Mouse (Mus musculus): ENCODE measurements at regions not wholly inside any gene's neighbourhood (a gene's known extent, or its start where the extent isn't known, plus 50 kb on each side); places are given as distances from the start of the nearest gene placed in this dataset.

DNA sequence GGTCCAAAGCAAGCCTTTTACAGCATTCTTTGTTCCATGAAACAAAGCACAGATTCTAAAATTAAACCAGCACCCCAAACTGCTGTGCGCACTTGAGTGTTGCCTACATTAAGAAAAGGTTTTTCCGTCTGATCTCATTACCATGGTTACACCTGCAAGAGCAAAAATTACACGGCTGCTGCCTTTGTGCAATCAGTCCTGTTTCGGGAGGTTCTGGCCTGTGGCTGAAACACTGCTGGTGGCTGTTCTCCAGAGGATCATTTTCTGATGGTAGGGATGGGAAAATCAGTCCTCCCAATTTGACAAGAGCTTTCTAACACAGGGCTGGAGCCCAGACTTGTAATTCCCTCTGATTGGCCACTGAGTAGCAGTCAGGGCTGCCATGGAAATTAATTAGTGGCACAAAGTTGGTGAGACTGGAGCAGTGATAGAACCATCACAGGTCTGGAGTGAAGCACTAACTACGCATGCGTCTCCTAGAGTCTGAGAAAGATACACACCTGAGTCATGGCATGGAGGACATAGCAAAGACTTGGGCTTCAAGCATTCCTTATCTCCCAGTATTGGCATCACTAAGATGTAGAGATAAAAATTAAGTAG, 114.8 kb upstream of the Fam49a start:
- DNase-seq: no peak

DNA sequence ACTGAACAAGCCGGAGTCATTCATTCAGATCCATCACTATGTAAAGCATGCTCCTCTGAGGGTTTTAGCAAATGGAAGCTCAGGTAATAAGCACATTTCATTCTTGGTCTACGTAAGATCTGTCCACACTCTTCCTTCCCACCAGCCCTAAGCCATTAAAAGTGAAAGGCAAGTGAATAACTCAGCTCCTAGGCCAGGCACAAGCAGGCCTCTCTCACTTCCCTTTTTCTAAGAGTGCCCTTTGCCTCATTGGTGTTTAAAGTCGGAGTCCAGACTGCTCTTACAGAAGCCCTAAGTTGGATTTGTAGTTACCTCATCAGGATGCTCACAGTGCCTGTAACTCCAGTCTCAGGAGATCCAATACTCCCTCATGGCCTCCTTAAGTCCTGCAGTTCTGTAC, 114.1 kb upstream of the Fam49a start:
- DNase-seq: no peak

DNA sequence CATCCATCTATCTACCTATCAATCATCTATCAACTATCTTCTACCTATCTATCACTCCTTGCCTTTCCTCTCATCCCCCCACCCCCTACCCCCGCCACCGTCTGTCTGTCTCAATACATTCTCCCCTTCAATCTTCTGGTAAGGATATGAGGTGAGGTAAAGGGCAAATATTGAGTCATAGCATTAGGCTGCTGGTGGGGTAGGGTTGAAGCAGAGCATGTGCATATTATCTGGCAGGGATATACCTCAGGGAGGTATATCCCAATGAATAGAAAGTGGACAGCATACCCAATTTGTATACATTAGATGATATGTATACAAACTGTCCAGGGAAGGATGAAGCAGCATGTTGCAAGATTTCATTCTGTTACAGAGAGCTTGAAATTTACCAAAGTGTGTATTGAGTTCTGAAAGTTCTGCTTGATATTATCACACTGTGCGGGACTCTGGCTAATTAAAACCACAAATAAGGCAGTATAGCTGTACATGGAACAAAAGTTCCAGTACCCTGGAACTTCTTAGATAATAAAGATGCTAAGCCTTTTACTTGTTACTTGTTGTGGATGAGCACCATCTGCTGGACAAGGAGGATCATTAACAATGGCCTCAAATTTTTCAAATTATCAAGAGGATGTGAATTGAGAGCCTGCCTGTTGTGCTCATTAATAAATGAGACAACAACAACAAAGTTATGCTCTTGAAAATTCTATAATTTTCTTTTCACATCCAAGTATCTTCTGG, 113.1 kb upstream of the Fam49a start:
- DNase-seq: no peak

DNA sequence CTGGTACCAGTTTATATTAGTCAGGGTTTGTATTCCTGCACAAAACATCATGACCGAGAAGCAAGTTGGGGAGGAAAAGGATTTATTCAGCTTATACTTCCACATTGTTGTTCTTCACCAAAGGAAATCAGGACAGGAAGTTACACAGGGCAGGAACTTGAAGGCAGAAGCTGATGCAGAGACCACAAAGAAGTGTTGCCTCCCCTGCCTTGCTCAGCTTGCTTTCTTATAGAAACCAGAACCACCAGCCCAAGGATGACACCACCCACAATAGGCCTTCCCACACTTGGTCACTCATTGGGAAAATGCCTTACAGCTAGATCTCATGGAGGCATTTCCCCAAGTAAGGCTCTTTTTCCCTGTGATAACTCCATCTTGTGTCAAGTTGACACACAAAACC, 97.5 kb upstream of the Fam49a start:
- no peak for DNase-seq

DNA sequence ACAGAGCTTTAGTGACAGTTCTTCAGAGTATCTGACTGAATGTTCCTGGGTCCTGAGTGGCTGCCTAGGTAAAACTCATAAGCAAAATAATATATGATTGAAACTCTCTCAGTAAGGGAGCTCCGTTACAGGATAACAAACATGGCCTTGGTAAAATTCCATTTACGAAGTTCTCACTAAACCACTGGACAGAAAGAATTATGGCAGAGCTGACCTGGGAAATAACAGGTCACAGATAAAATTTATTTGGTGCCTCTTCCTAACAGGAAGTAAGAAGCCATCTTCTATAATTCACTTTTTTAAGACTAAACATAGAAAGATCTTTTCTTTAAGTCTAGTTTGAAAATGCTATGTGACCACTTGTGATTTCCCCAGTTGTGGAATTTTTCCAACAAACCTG, 91.4 kb upstream of the Fam49a start:
- DNase-seq: no peak

DNA sequence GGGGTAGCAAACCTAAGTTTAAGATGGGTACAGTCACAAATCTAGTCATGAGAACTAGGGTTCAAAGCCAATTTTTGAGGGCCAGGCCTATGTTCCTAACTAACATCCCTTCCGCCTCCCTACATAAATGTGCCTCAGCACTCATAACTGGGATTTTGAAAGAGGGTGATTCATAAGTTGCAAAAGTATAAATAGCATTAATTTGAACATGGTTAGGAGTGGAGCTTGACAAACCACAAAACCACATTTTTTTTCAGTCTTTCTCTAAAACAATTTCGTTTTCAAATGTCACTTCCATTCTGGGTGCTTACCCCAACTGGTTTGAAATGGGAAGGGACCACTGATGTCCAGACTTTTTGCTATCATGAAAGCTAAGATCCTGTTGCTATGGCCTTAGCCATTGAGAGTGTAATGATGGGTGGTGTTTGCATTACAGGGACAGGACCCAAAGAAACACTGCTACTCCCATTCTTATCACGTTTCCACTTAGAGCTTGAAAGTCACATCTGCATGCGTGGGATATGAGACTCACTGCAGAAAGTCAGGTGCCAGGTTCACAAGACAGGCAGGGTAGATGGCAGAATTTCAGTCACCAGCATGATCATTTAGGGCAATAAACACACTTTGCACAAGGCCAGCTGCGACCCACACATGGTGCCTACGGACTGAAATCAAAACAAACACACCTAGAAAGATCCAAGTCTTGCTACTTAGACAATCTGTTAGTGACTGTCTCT, 89.7 kb upstream of the Fam49a start:
- DNase-seq: no peak

DNA sequence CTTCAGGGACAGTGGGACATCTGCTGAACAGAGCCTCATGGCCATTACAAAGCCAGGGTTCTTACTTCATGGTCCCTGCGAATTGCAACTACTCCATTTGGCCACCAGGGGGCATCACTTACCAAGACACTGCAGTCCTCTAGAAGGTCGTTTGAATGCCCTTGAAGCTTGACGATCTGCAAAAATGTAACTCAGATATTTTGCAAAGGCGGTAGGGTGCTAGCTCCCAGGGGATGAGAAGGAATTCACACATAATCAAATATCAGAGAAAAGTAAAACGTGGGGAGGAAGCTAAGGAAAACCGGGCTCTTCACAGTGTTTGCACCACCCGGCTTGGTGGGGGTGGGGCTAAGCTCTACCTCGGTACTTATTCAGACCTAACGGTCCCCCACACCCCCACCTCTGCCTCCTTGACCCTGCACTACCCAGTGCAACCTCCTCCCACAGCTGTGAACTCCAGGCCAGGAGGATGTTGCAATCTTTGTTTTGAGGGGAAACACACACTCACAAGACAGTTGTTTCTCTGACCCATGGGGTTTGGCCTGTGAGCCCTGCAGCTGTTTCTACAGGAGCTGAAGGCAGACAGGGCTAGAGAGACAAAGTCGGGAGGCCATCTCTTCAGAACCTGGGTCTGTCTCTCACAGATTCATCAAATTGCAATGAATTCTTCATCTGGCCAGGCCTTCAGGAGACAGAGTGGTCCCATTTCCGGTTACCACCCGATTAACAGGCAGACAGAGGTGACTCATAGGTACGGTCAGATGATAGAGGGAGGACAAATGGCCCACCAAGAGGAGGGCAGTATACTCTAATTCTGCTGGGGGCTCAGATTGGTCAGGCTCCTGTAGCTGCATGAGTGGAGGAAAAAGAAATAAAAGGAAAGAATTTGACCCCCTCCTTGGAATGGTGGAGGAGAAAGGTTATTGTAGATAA, 85.3 kb upstream of the Fam49a start:
- DNase-seq: peak; percentile 77 to 83

DNA sequence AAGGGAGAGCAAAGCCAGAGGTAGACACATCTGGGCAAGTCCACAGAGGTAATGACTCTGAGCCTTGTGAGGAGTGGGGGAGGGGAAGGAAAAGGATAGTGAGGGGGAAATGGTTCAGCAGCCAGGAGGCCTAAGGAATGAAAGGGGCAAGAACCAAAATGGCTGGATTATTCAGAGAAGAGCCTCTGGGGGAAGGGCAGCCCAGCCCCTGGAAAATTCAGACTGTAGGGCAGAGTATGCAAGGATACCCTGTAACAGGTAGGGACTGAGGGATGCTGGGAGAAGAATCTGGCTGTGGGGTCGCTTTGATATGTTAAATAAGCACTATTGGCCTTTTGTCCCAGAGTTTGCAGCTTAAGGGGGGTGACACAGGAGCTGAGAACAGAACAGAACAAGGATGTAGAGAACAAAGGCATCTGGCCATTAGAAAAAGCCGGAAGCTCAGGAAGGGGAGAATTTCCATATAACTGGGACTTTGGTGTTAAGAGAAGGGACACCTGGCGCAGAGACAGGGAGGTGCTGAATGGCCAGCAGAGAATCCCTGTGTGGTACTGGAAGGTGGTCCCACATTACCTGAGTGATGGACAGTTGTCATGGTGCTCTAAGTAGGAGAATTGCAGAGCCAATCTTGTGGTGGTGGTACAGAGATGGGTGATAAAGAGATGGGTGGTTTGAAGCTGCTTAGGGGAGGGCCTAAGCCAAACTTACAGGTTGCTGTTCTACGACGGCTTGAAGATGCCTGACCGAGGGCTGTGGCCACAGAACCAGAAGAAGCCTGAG, 84.5 kb upstream of the Fam49a start:
- no peak for DNase-seq

DNA sequence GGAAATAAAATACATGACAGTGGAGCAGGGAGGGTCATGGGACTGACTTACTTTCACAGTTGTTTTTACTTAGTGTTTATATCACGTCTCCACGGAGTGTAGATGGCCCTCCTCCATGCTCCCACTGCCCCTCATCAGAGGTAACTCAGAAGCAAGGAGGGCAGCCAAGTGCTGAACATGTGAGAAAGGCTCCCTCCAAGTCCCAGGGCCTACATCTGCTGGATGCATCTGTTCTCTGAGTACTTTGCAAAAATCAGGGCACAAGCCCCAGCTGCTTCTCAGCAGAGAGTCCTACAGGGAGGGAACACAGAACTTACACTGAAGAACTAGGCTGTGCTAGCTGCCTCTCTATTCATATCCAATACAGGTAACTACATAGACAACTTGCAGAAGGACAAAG, 83.5 kb upstream of the Fam49a start:
- DNase-seq: no peak

DNA sequence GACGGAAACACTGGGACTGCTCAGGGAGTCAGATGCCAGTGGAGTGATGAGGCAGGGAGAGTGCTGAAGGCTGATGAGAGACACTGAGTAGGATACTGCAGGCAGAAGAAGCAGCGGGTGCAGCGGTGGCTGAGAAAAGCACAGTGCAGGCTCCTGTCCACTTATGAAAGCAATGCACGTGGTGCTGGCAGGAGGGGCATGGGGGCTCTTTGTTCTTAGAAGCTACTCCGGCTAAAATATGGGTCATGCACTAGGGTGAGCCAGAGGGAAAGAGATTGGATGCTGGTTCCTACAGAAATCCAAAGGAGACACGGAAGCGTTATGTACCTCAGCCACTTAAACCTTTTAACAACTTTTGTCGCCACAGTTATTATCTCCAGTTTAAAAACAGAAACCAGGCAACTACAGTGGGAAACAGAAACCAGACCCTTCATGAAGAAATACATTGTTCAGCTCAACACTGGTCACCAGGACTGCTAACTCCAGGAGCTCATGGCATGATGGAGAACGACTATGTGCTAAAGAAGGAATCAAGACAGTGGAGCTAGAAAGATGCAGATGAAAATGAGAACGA, 82.6 kb upstream of the Fam49a start:
- DNase-seq: no peak

DNA sequence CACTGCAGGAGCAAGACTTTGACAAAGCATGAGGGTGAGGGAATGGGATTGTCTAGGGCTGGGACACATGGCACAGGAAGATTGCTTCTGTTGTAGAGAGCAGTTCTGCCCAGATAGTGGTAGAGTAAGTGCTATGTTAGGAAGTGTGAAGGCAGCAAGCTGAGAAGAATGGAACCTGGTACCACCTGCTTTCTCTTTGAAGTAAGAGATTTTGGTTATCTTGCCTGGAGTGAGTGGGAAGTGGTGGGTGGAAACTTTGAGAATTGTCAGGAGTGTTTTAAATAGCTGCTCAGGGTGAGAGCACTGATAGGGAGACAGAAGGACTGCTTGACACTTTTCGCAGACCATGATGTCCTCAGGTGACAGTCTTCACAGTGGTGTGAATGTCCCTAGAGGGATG, 81.0 kb upstream of the Fam49a start:
- DNase-seq: no peak

DNA sequence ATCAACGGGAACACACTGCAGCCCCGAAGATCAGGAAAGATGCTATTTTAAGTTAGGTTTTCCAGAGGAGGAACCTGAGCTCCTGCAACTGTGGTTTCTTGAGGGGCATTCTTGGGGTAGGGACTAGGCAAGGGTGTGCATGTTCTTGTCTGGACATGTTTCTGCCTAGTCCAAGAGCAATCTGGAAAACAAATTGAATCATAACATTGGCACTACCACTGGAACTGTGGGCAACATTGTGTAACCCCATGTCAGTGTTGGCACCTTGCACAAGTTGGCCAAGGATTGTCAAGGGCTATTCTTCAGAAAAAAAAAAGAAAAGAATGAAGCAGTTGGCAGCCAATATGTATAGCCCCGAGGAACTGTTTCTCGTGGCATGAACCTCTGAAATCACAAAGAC, 80.3 kb upstream of the Fam49a start:
- DNase-seq: no peak

DNA sequence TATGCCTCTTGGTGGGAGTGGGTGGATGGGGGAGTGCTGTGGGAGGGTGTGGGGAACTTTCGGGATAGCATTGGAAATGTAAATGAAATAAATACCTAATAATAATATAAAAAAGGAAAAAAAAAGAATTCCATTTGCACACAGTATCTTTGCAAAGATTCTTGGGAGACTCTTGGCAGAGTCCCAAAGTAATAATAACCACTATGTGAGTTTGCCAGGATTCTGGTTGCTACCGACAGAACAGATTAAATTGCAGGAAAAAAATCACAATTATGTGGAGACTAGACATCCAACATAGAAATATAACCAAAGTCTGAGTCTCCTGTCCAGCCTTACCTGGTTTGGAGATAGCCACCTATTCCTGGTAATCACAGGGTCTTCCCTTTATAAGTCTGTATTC, 75.6 kb upstream of the Fam49a start:
- DNase-seq: no peak

DNA sequence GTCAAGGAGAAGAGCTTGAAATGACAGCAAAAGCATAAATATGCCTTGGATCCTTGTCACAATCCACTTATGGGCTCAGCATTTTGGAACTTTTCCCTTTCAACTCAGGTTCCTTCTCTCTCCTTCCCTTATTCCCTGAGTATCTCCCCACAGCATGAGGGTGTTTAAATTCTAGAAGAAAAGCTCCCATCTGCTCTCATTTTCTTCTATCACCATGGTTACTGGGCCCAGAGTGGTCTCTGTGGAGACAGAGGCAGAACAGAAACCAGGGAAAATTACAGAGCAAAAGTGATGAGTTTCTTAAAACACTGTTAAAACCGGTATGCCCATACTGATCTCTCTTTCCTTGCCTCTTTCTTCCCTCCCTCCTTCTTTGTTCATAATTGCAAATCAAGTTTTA, 66.9 kb upstream of the Fam49a start:
- no peak for DNase-seq

DNA sequence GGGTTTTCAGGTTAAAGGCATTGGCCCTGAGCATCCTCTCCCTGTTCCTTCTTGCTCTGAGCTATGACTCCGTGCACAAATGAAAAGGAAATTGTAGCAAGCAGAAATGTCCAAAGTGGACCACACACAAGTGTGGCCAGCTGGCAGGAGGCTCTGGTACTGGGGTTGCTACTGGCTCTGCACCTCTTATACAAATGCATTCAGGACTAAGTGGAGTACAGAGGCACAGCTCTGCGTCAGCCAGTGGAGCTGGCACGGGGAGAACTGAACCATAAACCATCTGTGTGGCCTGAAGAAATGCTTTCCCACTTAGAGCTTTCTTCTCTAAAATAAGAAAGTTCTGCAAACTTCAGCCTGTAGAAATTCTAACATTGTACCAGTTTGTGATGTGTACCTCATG, 65.3 kb upstream of the Fam49a start:
- DNase-seq: no peak

DNA sequence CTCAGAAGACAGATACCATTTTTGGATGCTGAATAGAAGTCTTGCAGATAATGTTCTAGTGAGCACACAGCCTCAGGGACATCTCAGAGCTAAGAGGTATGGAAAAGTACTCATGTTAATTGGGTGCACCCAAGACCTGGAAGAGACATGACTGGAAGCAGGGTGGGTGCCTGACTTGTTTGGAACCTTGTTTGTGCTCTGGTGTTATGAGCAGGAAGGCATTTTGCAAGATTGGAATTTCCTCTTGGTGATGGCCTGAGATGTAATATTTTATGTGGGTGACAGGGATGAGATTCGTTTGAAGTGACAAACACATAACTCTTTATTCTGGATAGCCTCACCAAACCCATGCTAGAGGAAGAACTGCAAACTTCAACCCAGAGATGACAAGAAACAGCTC, 53.7 kb upstream of the Fam49a start:
- DNase-seq: peak in 1 of 2 experiments; percentile 8

Data from kidney, postnatal 4 days (tissue).